Mouse (Mus musculus) CD4-positive naive resting alpha-beta T cell, adult 76 days (primary cell): Measurements from ENCODE around the gene Ccin. TPM values are rescaled to one million over a fixed set of nuclear protein-coding genes. Genes with fewer than 3 reads are reported as not detected.

Experiments used
- total RNA-seq: library from RNA; stranded (reverse); gene quantifications from one replicate; pipeline ENCODE4 v1.2.4, GENCODE M21; 2023

Gene Ccin
- 0.29 TPM for total RNA-seq

GRCm38 (mm10) chr4:43983181-43983580 is at the start of gene Ccin:
TSS of gene Ccin (plus strand) at chr4:43983483.

GRCm38 (mm10) chr4:43957292-43957845 is 25.9 kb upstream of the Ccin start, which contains the start of gene Glipr2:
TSS of gene Glipr2 (plus strand) at chr4:43957401.

GRCm38 (mm10) chr4:44004126-44004525 is 20.8 kb downstream of the Ccin start, which contains the start of gene Clta:
TSS of gene Clta (plus strand) at chr4:44004452.

Other genes with a start within 250 kb of the Ccin start
- not detected for gene Olfr159, start 212.5 kb upstream of the Ccin start, total RNA-seq
- not detected for gene Olfr156, start 159.6 kb upstream of the Ccin start, total RNA-seq
- gene Olfr157, start 143.3 kb upstream of the Ccin start, total RNA-seq = not detected
- gene Olfr155, start 131.9 kb upstream of the Ccin start, total RNA-seq = not detected
- 3.0 TPM for gene Reck, start 108.0 kb upstream of the Ccin start, total RNA-seq
- 30.3 TPM for gene Glipr2, start 26.1 kb upstream of the Ccin start, total RNA-seq
- 136 TPM for gene Clta, start 21.0 kb downstream of the Ccin start, total RNA-seq
- 45.4 TPM for gene Gne, start 100.7 kb downstream of the Ccin start, total RNA-seq